Mouse (Mus musculus): ENCODE results near the gene Gatad2b. TPM values are rescaled to one million over a fixed set of nuclear protein-coding genes. Genes with fewer than 3 reads are reported as not detected.
"Not testable (repeated sequence)": the region's sequence is repeated elsewhere in the genome, so short reads cannot be mapped to it uniquely, and the experiment has no call there.

The Gatad2b gene
- total RNA-seq, 2 experiments from 2014 or later, result 90.7 to 105 TPM

DNA sequence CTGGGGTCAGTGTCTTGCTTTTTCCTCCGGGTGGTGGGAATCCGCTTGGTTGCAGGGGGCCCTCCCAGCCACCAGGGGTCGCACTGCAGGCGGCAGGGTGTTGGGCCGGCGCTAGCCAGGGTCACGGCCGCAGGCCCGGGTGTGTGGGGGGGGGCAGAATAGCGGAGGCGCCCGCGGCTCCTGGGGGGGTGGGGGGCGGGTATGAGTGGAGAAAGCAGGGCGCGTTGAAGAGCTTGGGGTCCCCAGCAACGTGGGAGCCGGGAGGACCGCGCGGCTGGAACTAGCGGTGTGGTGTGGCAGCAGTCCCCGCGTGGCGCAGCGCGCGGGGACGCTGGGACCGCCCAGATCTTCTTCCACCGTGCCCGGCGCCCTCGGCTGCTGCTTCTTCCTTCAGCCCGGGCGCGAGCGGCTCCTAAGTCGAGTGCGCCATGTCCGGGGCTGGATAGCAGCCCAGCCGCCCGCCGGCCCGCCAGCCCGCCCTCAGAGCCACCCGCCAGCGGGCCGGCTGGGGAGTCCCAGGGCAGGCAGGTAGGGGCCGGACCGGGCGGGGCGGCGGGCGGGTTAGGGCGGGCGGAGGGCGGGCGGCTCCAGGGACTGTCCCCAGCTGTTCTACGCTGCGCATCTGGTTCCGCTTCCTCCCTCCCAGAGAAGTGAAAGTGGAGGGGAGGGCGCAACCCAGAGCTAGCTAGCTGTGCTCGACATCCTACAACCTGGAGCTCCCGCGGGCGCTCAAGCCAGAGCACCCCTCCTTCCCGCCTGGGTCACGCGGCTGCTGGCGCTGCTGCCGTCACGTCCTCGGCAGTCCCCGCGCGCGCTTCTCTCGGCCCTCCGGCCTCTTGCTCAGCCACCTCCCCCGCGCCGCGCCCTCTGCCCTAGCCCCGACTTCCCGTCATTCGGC lies 27.7 kb upstream of the Gatad2b start, which contains the start of gene Dennd4b:
Dennd4b (plus strand) TSS at position 152 of the 898 bp plus-strand sequence.
- DNase-seq (ENCODE audit: low spot score in 2 of 2), result peak; percentile 88 to 91

GRCm38 (mm10) chr3:90265932-90266741 lies 26.8 kb upstream of the Gatad2b start:
- DNase-seq (ENCODE audit: low spot score in 2 of 2), result no peak

DNA sequence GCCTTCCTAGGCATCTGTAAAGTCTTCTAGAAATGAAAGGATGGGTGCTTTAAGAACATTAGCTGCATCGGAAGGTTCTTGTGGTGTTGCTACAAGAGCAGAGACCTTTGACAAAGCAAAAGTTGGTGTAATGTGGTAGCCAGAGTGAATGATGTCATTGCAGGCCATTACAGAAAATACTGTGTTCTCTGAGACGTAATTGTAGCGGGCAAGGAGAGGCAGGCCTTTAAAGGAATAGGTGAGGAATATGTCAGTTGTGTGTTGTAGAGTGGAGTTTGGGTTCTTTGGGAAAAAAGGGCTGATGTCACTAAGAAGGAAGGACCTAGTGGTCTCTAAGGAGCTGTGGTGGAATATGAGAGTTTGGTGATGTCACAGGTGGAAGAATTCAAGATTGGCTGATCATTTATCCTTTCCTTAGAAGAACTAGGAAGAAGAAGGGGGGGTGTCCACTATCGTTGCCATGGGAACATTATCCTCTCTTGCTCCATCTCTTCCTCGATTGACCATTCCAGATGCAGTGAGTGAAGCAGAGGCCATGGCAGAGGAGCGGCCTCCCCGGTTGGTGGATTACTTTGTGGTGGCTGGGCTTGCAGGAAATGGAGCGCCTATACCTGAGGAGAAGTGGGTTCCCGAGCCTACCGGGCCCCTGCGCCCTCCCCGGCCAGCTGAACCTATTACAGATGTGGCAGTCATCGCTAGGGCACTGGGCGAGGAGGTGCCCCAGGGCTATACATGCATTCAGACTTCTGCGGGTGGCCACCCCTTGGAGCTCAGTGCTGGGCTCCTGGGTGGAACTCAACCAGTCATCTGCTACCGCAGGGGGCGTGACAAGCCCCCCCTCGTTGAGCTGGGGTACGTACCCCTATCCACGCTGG lies 25.8 kb upstream of the Gatad2b start:
- no peak for DNase-seq (ENCODE audit: low spot score in 2 of 2)

- DNase-seq (ENCODE audit: low spot score in 2 of 2), result no peak
These were observed 24.8 kb upstream of the Gatad2b start for GRCm38 (mm10) chr3:90268190-90268589.

GRCm38 (mm10) chr3:90268971-90269370 lies 24.0 kb upstream of the Gatad2b start:
- no peak for DNase-seq (ENCODE audit: low spot score in 2 of 2)

- no peak for DNase-seq (ENCODE audit: low spot score in 2 of 2)
These were observed 22.2 kb upstream of the Gatad2b start for GRCm38 (mm10) chr3:90270784-90271183.

- no peak for DNase-seq (ENCODE audit: low spot score in 2 of 2)
These were observed 20.8 kb upstream of the Gatad2b start for GRCm38 (mm10) chr3:90272170-90272569.

DNA sequence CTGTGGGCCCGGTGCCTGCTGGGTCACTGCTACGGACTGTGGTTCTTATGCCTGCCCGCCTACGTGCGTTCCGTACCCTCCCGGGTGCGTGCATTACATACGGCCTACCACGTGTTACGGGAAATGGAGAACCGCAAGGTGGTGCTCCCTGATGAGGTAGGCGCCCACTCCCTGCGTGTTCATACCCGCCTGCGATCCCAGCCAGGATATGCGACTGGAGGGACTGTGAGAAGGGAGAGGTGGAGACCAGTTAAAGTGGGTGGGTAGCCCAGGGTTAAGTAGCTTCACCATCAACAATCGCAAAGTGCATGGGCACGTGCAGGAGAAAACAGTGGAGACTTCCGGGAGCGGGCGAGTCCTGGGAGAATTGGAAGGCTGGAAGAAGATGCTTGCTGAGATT lies 19.1 kb upstream of the Gatad2b start:
- no peak for DNase-seq (ENCODE audit: low spot score in 2 of 2)

DNA sequence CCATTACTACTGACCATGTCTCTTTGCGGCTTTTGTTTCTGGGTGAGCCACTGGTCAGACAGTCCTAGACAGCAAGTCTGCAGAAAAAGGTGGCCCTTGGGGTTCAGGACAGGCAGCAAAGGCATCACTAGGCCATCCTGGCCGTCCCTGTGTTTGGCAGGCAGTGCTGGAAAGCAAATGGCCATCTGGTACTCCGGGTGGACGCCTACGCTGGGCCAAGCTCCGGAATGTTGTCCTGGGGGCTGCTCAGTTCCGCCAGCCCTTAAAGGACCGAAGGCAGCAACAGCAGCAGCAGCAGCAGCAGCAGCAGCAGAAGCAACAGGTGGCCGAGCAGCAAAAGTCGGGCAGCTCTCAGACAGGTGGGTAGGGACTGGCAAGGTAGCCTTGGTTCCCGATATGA lies 17.7 kb upstream of the Gatad2b start:
- DNase-seq (ENCODE audit: low spot score in 2 of 2), result no peak

DNA sequence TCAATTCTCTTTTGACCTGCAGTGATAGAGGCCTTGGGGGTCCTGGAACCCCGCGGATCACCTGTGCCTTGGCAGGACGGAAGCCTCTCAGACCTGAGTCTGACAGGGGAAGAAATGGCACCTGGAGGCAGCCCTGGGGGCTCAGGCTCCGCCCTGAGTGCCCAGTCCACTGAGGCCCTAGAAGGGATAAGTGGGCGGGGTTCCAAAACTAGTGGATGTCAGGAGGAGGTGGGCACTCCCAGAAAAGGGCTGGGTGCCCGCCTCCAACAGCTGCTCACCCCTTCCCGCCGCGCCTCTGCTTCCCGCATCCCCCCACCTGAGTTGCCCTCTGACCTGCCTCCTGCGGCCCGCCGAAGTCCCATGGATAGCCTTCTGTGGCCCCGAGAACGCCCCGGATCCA lies 16.1 kb upstream of the Gatad2b start:
- no peak for DNase-seq (ENCODE audit: low spot score in 2 of 2)

GRCm38 (mm10) chr3:90277793-90278192 lies 15.2 kb upstream of the Gatad2b start:
- no peak for DNase-seq (ENCODE audit: low spot score in 2 of 2)

GRCm38 (mm10) chr3:90278211-90278610 lies 14.8 kb upstream of the Gatad2b start:
- DNase-seq (ENCODE audit: low spot score in 2 of 2), result no peak

GRCm38 (mm10) chr3:90279216-90279615 lies 13.8 kb upstream of the Gatad2b start:
- no peak for DNase-seq (ENCODE audit: low spot score in 2 of 2)

DNA sequence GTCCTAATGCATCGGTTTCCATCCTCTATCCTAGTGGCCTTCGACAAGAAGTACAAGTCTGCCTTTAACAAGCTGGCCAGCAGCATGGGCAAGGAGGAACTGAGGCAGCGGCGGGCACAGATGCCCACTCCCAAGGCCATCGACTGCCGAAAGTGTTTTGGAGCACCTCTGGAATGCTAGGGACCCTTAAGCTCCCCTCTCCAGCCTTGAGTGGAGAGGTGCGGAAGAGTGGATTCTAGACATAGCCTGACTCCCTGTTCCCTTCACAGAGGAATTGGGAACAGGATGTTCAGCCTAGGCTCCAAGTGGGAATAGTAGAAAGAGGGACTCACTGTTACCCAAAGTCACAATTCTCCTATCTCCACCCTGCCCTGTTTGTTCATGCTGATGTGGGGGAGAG lies 13.2 kb upstream of the Gatad2b start:
- no peak for DNase-seq (ENCODE audit: low spot score in 2 of 2)

DNA sequence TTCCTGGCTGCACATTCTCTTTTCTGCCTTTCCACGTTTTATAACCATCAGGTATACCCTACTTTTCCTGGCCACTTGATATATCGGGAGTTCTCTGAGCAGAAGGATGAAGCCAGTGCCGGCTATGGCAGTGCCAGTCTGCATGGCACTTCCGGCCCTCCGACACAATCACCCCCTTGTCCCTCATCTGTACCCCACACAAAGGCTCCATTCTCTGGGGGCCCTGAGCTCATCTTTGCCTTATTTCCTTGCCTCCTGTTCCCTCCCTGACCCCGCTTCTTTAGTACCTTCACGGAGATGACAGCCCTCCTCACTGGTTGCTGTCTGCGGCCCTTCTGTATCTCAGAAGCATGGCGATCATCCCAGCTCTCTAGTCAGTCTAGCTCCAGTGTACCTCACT lies 12.3 kb upstream of the Gatad2b start:
- no peak for DNase-seq (ENCODE audit: low spot score in 2 of 2)

GRCm38 (mm10) chr3:90284150-90284549 lies 8.8 kb upstream of the Gatad2b start:
- DNase-seq (ENCODE audit: low spot score in 2 of 2), result no peak

DNA sequence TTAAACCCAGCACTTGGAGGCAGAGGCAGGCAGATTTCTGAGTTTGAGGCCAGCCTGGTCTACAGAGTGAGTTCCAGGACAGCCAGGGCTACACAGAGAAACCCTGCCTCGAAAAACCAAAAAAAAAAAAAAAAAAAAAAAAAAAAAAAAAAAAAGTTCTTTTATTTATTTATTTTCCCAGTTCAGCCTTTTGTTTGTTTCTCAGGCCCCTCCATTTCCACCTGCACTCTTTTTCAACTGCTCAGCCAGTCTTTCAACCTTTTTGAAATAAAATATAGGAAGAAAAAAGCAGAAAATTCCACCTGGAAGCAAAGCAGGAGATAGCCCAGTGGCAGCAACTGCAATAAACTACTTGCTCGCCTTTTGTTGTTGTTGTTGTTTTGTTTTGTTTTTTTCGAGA lies 3.6 kb upstream of the Gatad2b start:
- not testable (repeated sequence) for DNase-seq (ENCODE audit: low spot score in 2 of 2)

GRCm38 (mm10) chr3:90290602-90291001 lies 2.4 kb upstream of the Gatad2b start:
- no peak for DNase-seq (ENCODE audit: low spot score in 2 of 2)

GRCm38 (mm10) chr3:90291982-90292344 lies 1.0 kb upstream of the Gatad2b start:
- no peak for DNase-seq (ENCODE audit: low spot score in 2 of 2)

DNA sequence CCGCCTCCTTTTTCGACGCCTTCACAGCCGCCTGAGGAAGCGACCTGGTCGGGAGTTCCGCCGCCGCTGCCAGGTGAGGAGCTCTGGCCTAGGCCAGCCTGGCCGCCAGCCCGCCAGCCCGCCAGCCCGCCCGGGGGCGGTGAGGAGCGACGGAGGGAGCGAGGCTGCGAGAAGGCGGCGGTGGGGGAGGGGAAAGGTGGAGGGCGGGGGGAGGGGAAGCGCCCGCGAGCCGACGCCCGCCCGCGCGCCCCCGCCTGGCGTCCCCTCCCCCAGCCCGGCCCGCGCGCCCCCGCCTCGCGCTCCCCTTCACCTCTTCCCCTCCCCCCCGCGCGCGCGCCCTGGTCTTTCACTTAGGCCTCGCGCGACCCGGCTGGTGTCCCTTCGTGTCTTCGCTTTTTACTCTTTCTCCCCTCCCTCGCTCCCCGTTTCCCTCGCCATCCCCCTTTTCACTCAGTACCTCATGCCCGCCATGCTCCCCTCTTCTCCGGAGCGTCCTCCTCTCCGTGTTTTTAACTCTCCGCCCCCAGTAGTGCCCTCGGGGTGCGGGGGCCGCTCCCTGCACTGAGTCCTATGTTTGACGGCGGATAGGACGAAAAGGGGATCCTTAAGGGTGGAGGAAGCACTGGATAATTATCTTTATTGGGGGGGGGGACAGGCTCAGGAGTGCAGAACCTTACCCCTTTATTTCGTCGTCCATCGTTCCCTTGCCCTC lies 530 bp downstream of the Gatad2b start:
- peak; percentile 37 to 53 for DNase-seq (ENCODE audit: low spot score in 2 of 2)

DNA sequence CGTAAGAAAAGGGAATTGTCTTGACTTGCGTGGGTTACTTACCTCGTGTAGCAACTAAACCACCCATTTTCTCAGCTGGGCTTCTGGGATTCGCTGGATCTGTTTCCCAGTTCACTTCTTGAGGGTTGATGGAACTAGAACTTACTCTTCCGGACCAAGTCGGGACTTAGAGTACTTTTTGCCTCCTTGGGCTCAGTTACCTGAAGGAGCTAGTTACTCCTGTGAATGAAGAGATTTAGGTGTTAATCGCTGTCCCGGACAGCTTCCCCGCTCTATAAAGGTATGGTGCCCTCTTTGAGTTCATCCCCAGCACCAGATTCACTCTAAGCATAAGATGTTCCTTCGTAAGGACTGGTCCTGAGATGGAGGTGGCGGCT lies 1.1 kb downstream of the Gatad2b start:
- DNase-seq (ENCODE audit: low spot score in 2 of 2), result no peak

Measured in adrenal gland, postnatal 4 days (tissue).